Mouse (Mus musculus) stomach, embryonic 16.5 days (tissue): ENCODE data around the gene Qpct. TPM values are rescaled to one million over a fixed set of nuclear protein-coding genes. Genes with fewer than 3 reads are reported as not detected.

ENCODE experiments used
- ATAC-seq: fragments of 200-750 bp; cut with Nextera tagmentation; 2 replicates; pipeline ENCODE4 v1.8.0; 2017; ENCODE audit warnings: moderate number of reproducible peaks, moderate TSS enrichment; ENCODE audit not compliant: insufficient read depth, low FRiP score
- H3K27ac ChIP-seq: fragments of 300-500 bp; sonication (generic); 2 replicates; pipeline ENCODE4 v1.5.1; 2014; ENCODE audit warnings: low read length
- H3K27me3 ChIP-seq: fragments of 300-500 bp; sonication (generic); 2 replicates; pipeline ENCODE4 v1.6.1; 2014; ENCODE audit warnings: low read length, control low read depth, mixed read lengths; ENCODE audit not compliant: control insufficient read depth, insufficient read depth
- H3K36me3 ChIP-seq: fragments of 300-500 bp; sonication (generic); 2 replicates; pipeline ENCODE4 v1.6.1; 2014; ENCODE audit warnings: low read length; ENCODE audit not compliant: control insufficient read depth, insufficient read depth
- H3K4me1 ChIP-seq: fragments of 300-500 bp; sonication (generic); 2 replicates; pipeline ENCODE4 v1.6.1; 2014; ENCODE audit warnings: low read length, control low read depth, mixed read lengths; ENCODE audit not compliant: control insufficient read depth, insufficient read depth
- H3K4me2 ChIP-seq: fragments of 300-500 bp; sonication (generic); 2 replicates; pipeline ENCODE4 v1.6.1; 2014; ENCODE audit warnings: low read depth, low read length, mixed read lengths
- H3K4me3 ChIP-seq: fragments of 300-500 bp; sonication (generic); replicated peaks from 2 replicates; pipeline ENCODE4 v1.5.1; 2014; ENCODE audit warnings: mild to moderate bottlenecking, low read length
- H3K9ac ChIP-seq: fragments of 300-500 bp; sonication (generic); 2 replicates; pipeline ENCODE4 v1.6.1; 2014; ENCODE audit warnings: low read length
- H3K9me3 ChIP-seq: fragments of 300-500 bp; sonication (generic); replicated peaks from 2 replicates; pipeline ENCODE4 v1.6.1; 2016; ENCODE audit warnings: low read length, control low read depth; ENCODE audit not compliant: control insufficient read depth
- WGBS: fragments of 180-500 bp; shearing (Covaris S2); extraction: QIAGEN DNeasy Blood & Tissue Kit; methylation state at CpG from one replicate; pipeline ENCODE4 v1.1.7; 2014; 5-methylcytosine and 5-hydroxymethylcytosine counted together
- polyA plus RNA-seq: library from polyadenylated mRNA; unstranded; fragments of >200 nt; fragmentation: Nextera tagmentation; extraction: Ambion mirVana; gene quantifications from 2 replicates; pipeline ENCODE4 v1.2.1, GENCODE M21; 2015

Gene Qpct
- polyA plus RNA-seq, 1 experiment from 2014 or later, result 18.4 TPM

DNA sequence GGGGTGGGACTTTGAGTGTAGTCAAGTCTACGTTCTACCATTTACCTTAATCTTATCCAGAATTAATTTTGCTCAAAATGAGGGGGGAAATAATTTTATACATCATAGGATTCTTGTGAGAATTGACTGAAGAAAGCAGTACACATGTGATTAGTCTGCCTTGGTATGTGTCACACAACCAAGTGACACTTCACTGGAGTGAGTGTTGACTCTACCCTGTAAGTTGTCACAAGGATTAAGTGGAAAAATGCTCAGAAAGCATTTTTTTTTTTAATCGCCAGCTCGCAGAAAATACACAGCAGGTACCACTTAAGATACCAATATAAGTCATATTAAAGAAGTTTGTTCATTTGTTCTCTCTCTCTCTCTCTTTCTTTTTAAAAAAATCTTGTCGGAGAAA is 27.2 kb upstream of the Qpct start:
- Histone ChIP-seq H3K4me2 (no peak overlapping the region), H3K9me3 (no peaks in the 10 kb centered on the region), H3K4me3 (no peak overlapping the region), H3K27me3 (no peaks in the 10 kb centered on the region), H3K27ac (no peak overlapping the region), H3K36me3 (no peaks in the 10 kb centered on the region), H3K4me1 (no peaks in the 10 kb centered on the region), H3K9ac (no peak overlapping the region)
- ATAC-seq, result no peak
- WGBS, result 74% methylated on average over 4 of the region's 4 CpGs

DNA sequence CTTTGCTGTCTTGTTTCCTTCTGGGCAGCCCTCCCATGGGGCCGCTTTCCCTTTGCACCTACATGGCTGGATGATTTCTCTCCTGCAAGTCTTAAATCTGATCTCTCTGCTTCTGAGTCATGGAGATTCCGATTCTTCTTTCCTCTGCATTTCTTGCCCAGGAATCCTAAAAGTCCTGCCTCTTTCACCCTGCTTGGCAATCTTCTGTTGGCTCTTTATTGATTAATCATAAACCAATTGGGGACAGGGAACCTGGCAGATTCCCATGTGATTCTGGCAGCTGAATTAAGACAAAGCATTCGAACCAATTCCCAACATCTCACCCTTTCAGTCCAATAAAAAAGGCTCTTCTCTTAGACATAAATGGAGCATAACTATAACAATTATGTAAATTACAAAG is 22.5 kb upstream of the Qpct start:
- no peak overlapping the region for H3K27ac ChIP-seq
- H3K4me3 ChIP-seq, result no peak overlapping the region
- H3K36me3 ChIP-seq, result no peaks in the 10 kb centered on the region
- ATAC-seq, result no peak
- H3K4me2 ChIP-seq, result no peak overlapping the region
- H3K4me1 ChIP-seq, result no peaks in the 10 kb centered on the region
- H3K9me3 ChIP-seq, result no peaks in the 10 kb centered on the region
- no peak overlapping the region for H3K9ac ChIP-seq
- WGBS, result 67% methylated on average over 3 of the region's 3 CpGs
- H3K27me3 ChIP-seq, result no peaks in the 10 kb centered on the region

DNA sequence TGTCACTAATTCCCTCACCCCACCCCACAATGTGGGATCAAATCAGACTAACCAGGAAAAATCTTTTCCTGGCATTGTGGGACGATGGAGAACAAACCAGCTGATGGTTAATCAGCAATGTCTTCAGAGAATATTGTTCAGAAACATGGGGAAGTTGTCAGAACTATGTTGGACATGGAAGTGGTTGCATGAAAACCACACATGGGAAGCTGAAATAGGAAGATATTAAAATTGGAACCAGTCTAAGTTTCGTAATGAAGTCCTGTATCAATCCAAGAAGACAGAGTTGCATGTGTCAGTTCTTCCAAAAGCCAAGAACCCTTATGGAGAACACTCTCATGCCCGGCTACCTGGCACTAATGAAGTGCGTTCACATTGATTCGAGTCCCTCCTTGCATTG is 20.1 kb upstream of the Qpct start:
- Histone ChIP-seq H3K9ac (no peak overlapping the region), H3K4me2 (no peak overlapping the region), H3K27ac (no peak overlapping the region), H3K27me3 (no peaks in the 10 kb centered on the region), H3K9me3 (no peaks in the 10 kb centered on the region), H3K36me3 (no peaks in the 10 kb centered on the region), H3K4me1 (no peaks in the 10 kb centered on the region), H3K4me3 (no peak overlapping the region)
- ATAC-seq, result no peak
- WGBS, result 86% methylated on average over 5 of the region's 5 CpGs

DNA sequence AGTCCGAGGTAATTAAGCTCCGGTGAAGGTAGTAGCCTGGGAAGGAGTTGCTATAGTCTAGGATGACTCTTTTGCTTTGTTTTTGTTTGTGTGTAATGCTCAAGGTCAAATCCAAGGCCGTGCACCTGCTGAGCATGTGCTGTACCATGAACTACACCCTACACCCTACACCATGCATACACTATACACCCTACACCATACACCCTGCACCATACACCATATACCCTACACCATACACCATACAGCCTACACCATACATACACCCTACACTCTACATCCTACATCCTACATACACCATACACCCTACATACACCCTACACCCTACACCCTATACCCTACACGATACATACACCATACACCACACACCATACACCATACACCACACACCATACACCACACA is 18.9 kb upstream of the Qpct start:
- Histone ChIP-seq H3K36me3 (no peaks in the 10 kb centered on the region), H3K9me3 (no peaks in the 10 kb centered on the region), H3K27ac (no peak overlapping the region), H3K4me1 (no peaks in the 10 kb centered on the region), H3K27me3 (no peaks in the 10 kb centered on the region), H3K4me3 (no peak overlapping the region), H3K9ac (no peak overlapping the region), H3K4me2 (no peak overlapping the region)
- WGBS, result 88% methylated on average over 4 of the region's 4 CpGs
- no peak for ATAC-seq

DNA sequence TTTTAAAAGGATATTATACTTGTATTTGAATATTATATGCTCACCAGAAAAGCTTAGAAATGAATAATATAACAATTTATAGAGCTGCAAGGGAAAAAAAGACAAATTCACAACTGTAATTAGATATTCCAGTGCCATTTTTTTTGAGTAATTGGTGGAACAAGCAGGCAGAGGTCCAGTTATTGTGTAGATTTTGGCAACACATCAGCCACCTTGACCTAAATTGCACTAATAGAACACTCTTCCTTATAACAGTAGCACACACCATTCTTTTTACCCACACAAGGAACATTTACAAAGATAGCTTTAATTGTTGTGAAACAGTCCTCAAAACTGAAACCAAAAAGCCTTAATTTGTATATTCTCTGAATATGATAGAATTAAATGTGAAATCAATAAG is 12.0 kb upstream of the Qpct start:
- Histone ChIP-seq H3K4me1 (no peaks in the 10 kb centered on the region), H3K4me3 (no peak overlapping the region), H3K36me3 (no peaks in the 10 kb centered on the region), H3K27ac (no peak overlapping the region), H3K9me3 (no peaks in the 10 kb centered on the region), H3K9ac (no peak overlapping the region), H3K27me3 (no peaks in the 10 kb centered on the region), H3K4me2 (no peak overlapping the region)
- ATAC-seq, result no peak

DNA sequence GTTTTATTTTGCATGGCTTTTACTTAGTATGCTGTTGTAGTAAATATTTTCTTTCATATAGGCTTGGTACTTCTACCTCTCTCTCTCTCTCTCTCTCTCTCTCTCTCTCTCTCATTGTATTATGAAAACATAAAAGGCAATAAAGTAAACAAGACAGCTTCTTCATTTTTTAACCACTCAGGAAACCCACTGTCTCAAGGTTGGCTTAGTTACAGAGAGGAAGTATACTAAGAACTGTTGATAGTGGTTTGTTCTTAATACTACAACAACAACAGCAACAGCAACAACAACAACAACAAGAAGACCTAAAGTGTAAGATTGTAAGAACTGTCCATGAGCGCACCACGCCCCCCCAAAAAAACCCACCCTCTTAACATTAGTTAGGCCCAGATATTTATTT is 8.0 kb upstream of the Qpct start:
- Histone ChIP-seq H3K4me1 (no peaks in the 10 kb centered on the region), H3K9me3 (no peaks in the 10 kb centered on the region), H3K27ac (no peak overlapping the region), H3K4me2 (no peak overlapping the region), H3K4me3 (no peak overlapping the region), H3K36me3 (no peaks in the 10 kb centered on the region), H3K27me3 (no peaks in the 10 kb centered on the region), H3K9ac (no peak overlapping the region)
- ATAC-seq, result no peak
- WGBS, result 92% methylated on average over 2 of the region's 2 CpGs

DNA sequence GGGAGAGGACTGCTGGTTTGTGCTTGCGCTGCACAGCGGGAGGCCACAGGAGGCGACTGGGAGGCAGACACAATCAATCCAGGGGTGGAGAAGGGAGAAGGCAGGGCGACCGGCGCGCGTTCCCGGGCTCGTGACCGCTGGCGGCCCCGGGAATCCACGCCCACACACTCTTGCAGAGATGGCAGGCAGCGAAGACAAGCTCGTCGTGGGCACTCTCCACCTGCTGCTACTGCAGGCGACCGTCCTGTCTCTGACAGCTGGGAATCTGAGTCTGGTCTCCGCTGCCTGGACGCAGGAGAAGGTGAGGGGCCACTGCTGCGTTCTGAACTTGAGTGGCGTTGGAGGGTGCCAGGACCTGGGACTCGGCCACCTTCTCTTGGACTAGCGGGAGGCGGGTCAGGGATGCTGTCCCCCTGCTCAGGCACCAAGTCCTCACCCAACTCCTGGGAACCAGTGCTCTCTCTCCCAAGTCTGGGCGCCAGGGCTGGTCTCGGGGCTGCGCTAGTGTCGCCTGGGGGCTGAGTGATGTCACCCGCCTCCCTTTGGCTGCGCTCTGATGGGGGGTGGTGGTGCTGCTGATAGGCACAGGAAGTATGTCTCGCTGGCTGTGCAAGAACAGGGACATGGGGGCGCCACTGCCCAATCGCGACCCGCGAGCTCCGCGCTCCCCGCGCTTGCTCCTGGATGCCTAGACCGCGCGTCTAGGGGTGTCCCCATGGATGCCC is 544 bp downstream of the Qpct start:
- no peaks in the 10 kb centered on the region for H3K36me3 ChIP-seq
- ATAC-seq, result peak; percentile 82; the same call in 1 of the 2 replicates
- peak overlapping the region; percentile 99 for H3K4me2 ChIP-seq
- peak overlapping the region; percentile 68 for H3K9ac ChIP-seq
- peaks cover 7% of the 10 kb centered on the region for H3K27me3 ChIP-seq
- no peak overlapping the region for H3K27ac ChIP-seq
- no peaks in the 10 kb centered on the region for H3K4me1 ChIP-seq
- H3K9me3 ChIP-seq, result no peaks in the 10 kb centered on the region
- H3K4me3 ChIP-seq, result peak overlapping the region; percentile 60
- under 1% methylated on average over 45 of the region's 45 CpGs for WGBS

DNA sequence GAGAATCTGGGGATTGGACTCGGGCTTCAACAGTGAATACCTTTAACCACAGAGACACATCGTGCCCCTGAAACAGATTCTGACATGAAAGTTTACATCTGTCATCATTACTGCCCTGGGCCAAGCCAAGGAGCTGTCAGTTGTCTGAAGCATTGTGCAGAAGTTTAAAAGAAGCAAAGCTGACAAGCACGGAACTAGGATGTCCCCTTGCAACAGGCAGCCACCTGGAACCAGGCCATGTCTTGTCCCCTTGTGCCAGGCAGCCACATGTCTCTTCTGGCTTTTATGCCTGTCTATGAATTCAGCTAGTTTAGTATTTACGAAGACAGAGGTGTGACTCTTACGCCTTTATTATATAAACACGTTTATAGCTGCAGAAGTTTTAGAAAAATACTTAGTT is 6.6 kb downstream of the Qpct start:
- no peak overlapping the region for H3K4me3 ChIP-seq
- no peak overlapping the region for H3K27ac ChIP-seq
- no peaks in the 10 kb centered on the region for H3K36me3 ChIP-seq
- H3K9ac ChIP-seq, result no peak overlapping the region
- ATAC-seq, result no peak
- H3K9me3 ChIP-seq, result no peaks in the 10 kb centered on the region
- WGBS, result 54% methylated on average over 6 of the region's 6 CpGs
- no peak overlapping the region for H3K4me2 ChIP-seq
- H3K27me3 ChIP-seq, result peaks cover 3% of the 10 kb centered on the region
- no peaks in the 10 kb centered on the region for H3K4me1 ChIP-seq

DNA sequence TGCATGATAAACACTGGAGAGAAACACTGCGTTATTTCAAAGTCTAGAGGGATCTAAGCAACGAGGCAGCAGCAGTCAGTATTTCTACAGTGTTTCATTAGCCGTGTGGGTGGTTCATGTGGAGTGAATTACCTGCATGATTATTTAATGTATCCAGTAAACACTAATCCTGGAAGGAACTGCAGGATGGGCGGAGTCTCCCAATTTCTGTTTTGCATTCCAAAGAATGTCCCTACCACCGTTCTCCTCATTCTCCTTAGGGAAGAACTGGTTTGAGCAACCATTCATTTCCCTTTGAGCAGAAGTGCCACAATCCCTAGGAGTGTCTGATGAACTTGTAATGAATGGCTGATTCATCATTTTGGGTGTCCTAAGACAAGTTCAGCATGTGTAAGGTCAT is 8.5 kb downstream of the Qpct start:
- 56% methylated on average over 5 of the region's 5 CpGs for WGBS
- Histone ChIP-seq H3K9ac (no peak overlapping the region), H3K36me3 (no peaks in the 10 kb centered on the region), H3K9me3 (no peaks in the 10 kb centered on the region), H3K4me1 (no peaks in the 10 kb centered on the region), H3K4me2 (no peak overlapping the region), H3K27me3 (no peaks in the 10 kb centered on the region), H3K27ac (no peak overlapping the region), H3K4me3 (no peak overlapping the region)
- ATAC-seq, result no peak
